Mouse (Mus musculus) yolk sac, embryonic 10.5 days (tissue): ENCODE measurements around the gene Zfp709.
"Not testable (repeated sequence)": the region's sequence is repeated elsewhere in the genome, so short reads cannot be mapped to it uniquely, and the experiment has no call there.

ENCODE experiments used
- DNase-seq: peaks from one replicate; pipeline ENCODE4 v3.0.0-alpha.2; 2017; ENCODE audit warnings: low spot score

The Zfp709 gene

GRCm38 (mm10) chr8:71881618-71882274, at the start of gene Zfp709:
Gene Zfp709, plus strand, starts transcription at chr8:71882019.
- DNase-seq = peak; percentile 85

- not testable (repeated sequence) for DNase-seq
Measured at GRCm38 (mm10) chr8:71838207-71838606, 43.6 kb upstream of the Zfp709 start.

GRCm38 (mm10) chr8:71841201-71841817, 40.5 kb upstream of the Zfp709 start:
- not testable (repeated sequence) for DNase-seq

- not testable (repeated sequence) for DNase-seq
Measured at GRCm38 (mm10) chr8:71842476-71842875, 39.3 kb upstream of the Zfp709 start.

- not testable (repeated sequence) for DNase-seq
Measured at GRCm38 (mm10) chr8:71844453-71844852, 37.4 kb upstream of the Zfp709 start.

- not testable (repeated sequence) for DNase-seq
Measured at GRCm38 (mm10) chr8:71845993-71846483, 35.8 kb upstream of the Zfp709 start.

- not testable (repeated sequence) for DNase-seq
Measured at GRCm38 (mm10) chr8:71846745-71847144, 35.1 kb upstream of the Zfp709 start.

GRCm38 (mm10) chr8:71851014-71851413, 30.8 kb upstream of the Zfp709 start:
- not testable (repeated sequence) for DNase-seq

GRCm38 (mm10) chr8:71853360-71853759, 28.5 kb upstream of the Zfp709 start:
- DNase-seq = not testable (repeated sequence)

GRCm38 (mm10) chr8:71856630-71857328, 25.0 kb upstream of the Zfp709 start:
- not testable (repeated sequence) for DNase-seq

GRCm38 (mm10) chr8:71857364-71857763, 24.5 kb upstream of the Zfp709 start:
- not testable (repeated sequence) for DNase-seq

GRCm38 (mm10) chr8:71861551-71861950, 20.3 kb upstream of the Zfp709 start:
- DNase-seq = not testable (repeated sequence)

GRCm38 (mm10) chr8:71862038-71862437, 19.8 kb upstream of the Zfp709 start:
- DNase-seq = not testable (repeated sequence)

- DNase-seq = not testable (repeated sequence)
Measured at GRCm38 (mm10) chr8:71900666-71901065, 18.8 kb downstream of the Zfp709 start.

- not testable (repeated sequence) for DNase-seq
Measured at GRCm38 (mm10) chr8:71903084-71903483, 21.3 kb downstream of the Zfp709 start.

- no peak for DNase-seq
Measured at GRCm38 (mm10) chr8:71906809-71907208, 25.0 kb downstream of the Zfp709 start.

- DNase-seq = no peak
Measured at GRCm38 (mm10) chr8:71907798-71908257, 26.0 kb downstream of the Zfp709 start.

- DNase-seq = peak; percentile 90
Measured at GRCm38 (mm10) chr8:71908309-71909261, 26.8 kb downstream of the Zfp709 start, which contains the start of the genes Zfp882 and Zfp617. Gene Zfp882, plus strand, starts transcription at chr8:71908608. Gene Zfp617, plus strand, starts transcription at chr8:71908635.

- no peak for DNase-seq
Measured at GRCm38 (mm10) chr8:71912286-71912685, 30.5 kb downstream of the Zfp709 start.

- DNase-seq = peak; percentile 94
Measured at GRCm38 (mm10) chr8:71922567-71923401, 41.0 kb downstream of the Zfp709 start.
